Mouse (Mus musculus): ENCODE measurements around the gene Mtch1. TPM values are rescaled to one million over a fixed set of nuclear protein-coding genes. Genes with fewer than 3 reads are reported as not detected.

Mtch1 gene
- polyA plus RNA-seq, 1 experiment: 479 TPM

GRCm38 (mm10) chr17:29326531-29327529 lies 20.9 kb downstream of the Mtch1 start:
- no peak for DNase-seq
- Histone ChIP-seq H3K4me1 (ENCODE audit: control insufficient read depth, insufficient read depth, low read length) (peaks cover 20% of the 10 kb centered on the region), H3K27ac (ENCODE audit: insufficient read depth, low read length) (no peak overlapping the region), H3K4me3 (replicated peaks; ENCODE audit: insufficient read depth, low read depth, low read length) (no peak overlapping the region), H3K27me3 (ENCODE audit: control insufficient read depth, insufficient read depth, low read length) (no peaks in the 10 kb centered on the region; the same call in 1 of the 2 replicates)
- TF ChIP-seq CTCF (IDR thresholded peaks at IDR 0.05; ENCODE audit: borderline replicate concordance, insufficient read depth, low read depth, low read length): no peak
- TF ChIP-seq POLR2A (IDR thresholded peaks at IDR 0.05; ENCODE audit: borderline replicate concordance, insufficient read depth, low read length): no peak
- 51% methylated on average over 52 of the region's 52 CpGs for WGBS

- WGBS: 84% methylated on average over 13 of the region's 13 CpGs
- no peak for TF ChIP-seq CTCF (IDR thresholded peaks at IDR 0.05; ENCODE audit: borderline replicate concordance, insufficient read depth, low read depth, low read length)
- Histone ChIP-seq H3K27me3 (ENCODE audit: control insufficient read depth, insufficient read depth, low read length) (no peaks in the 10 kb centered on the region; the same call in 1 of the 2 replicates), H3K27ac (ENCODE audit: insufficient read depth, low read length) (no peak overlapping the region), H3K4me3 (replicated peaks; ENCODE audit: insufficient read depth, low read depth, low read length) (no peak overlapping the region), H3K4me1 (ENCODE audit: control insufficient read depth, insufficient read depth, low read length) (peaks cover 10% of the 10 kb centered on the region; the same call in 1 of the 2 replicates)
- no peak for DNase-seq
Observed at GRCm38 (mm10) chr17:29325831-29326230, 21.9 kb downstream of the Mtch1 start.

GRCm38 (mm10) chr17:29323625-29324024 lies 24.1 kb downstream of the Mtch1 start:
- no peak overlapping the region for H3K27ac ChIP-seq (ENCODE audit: insufficient read depth, low read length)
- DNase-seq: no peak
- TF ChIP-seq CTCF (IDR thresholded peaks at IDR 0.05; ENCODE audit: borderline replicate concordance, insufficient read depth, low read depth, low read length) (no peak), POLR2A (IDR thresholded peaks at IDR 0.05; ENCODE audit: borderline replicate concordance, insufficient read depth, low read length) (no peak)
- H3K4me1 ChIP-seq (ENCODE audit: control insufficient read depth, insufficient read depth, low read length): no peaks in the 10 kb centered on the region
- 94% methylated on average over 3 of the region's 3 CpGs for WGBS
- no peaks in the 10 kb centered on the region; the same call in 1 of the 2 replicates for H3K27me3 ChIP-seq (ENCODE audit: control insufficient read depth, insufficient read depth, low read length)
- no peak overlapping the region for H3K4me3 ChIP-seq (replicated peaks; ENCODE audit: insufficient read depth, low read depth, low read length)

DNA sequence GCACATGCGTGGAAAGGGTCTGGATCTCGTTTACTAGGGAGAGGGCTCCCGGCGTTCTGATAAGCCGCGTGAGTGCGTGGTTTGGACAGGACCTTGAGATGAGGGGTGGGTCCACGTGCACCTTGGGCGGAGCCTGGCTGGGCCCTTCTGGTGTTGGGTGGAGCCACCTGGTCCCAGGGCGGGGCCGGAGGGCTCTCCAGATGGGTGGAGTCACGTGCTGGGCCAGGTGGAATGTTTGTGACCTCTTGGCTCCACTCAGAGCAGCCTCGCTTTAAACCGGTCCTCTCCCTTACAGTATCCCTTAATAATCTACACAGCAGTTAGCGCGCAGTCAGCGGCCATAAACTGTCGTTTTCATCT lies 25.2 kb downstream of the Mtch1 start:
- TF ChIP-seq POLR2A (IDR thresholded peaks at IDR 0.05; ENCODE audit: borderline replicate concordance, insufficient read depth, low read length) (no peak), CTCF (IDR thresholded peaks at IDR 0.05; ENCODE audit: borderline replicate concordance, insufficient read depth, low read depth, low read length) (no peak)
- no peak overlapping the region for H3K27ac ChIP-seq (ENCODE audit: insufficient read depth, low read length)

GRCm38 (mm10) chr17:29321765-29322602 lies 25.8 kb downstream of the Mtch1 start:
- H3K27ac ChIP-seq (ENCODE audit: insufficient read depth, low read length): no peak overlapping the region
- TF ChIP-seq POLR2A (IDR thresholded peaks at IDR 0.05; ENCODE audit: borderline replicate concordance, insufficient read depth, low read length): no peak
- TF ChIP-seq CTCF (IDR thresholded peaks at IDR 0.05; ENCODE audit: borderline replicate concordance, insufficient read depth, low read depth, low read length): no peak
- no peaks in the 10 kb centered on the region; the same call in 1 of the 2 replicates for H3K27me3 ChIP-seq (ENCODE audit: control insufficient read depth, insufficient read depth, low read length)
- 57% methylated on average over 41 of the region's 41 CpGs for WGBS
- no peaks in the 10 kb centered on the region for H3K4me1 ChIP-seq (ENCODE audit: control insufficient read depth, insufficient read depth, low read length)
- H3K4me3 ChIP-seq (replicated peaks; ENCODE audit: insufficient read depth, low read depth, low read length): no peak overlapping the region
- DNase-seq: no peak

More for the DNA sequence above, 25.2 kb downstream of the Mtch1 start:
- 65% methylated on average over 18 of the region's 18 CpGs for WGBS
- Histone ChIP-seq H3K4me1 (ENCODE audit: control insufficient read depth, insufficient read depth, low read length) (no peaks in the 10 kb centered on the region), H3K4me3 (replicated peaks; ENCODE audit: insufficient read depth, low read depth, low read length) (no peak overlapping the region), H3K27me3 (ENCODE audit: control insufficient read depth, insufficient read depth, low read length) (no peaks in the 10 kb centered on the region; the same call in 1 of the 2 replicates)
- DNase-seq: no peak

GRCm38 (mm10) chr17:29319881-29320639 lies 27.7 kb downstream of the Mtch1 start:
- no peaks in the 10 kb centered on the region for H3K27me3 ChIP-seq (ENCODE audit: control insufficient read depth, insufficient read depth, low read length)
- no peak overlapping the region for H3K4me3 ChIP-seq (replicated peaks; ENCODE audit: insufficient read depth, low read depth, low read length)
- no peak for TF ChIP-seq CTCF (IDR thresholded peaks at IDR 0.05; ENCODE audit: borderline replicate concordance, insufficient read depth, low read depth, low read length)
- no peak for TF ChIP-seq POLR2A (IDR thresholded peaks at IDR 0.05; ENCODE audit: borderline replicate concordance, insufficient read depth, low read length)
- H3K4me1 ChIP-seq (ENCODE audit: control insufficient read depth, insufficient read depth, low read length): no peaks in the 10 kb centered on the region
- 81% methylated on average over 8 of the region's 8 CpGs for WGBS
- DNase-seq: no peak
- no peak overlapping the region for H3K27ac ChIP-seq (ENCODE audit: insufficient read depth, low read length)

DNA sequence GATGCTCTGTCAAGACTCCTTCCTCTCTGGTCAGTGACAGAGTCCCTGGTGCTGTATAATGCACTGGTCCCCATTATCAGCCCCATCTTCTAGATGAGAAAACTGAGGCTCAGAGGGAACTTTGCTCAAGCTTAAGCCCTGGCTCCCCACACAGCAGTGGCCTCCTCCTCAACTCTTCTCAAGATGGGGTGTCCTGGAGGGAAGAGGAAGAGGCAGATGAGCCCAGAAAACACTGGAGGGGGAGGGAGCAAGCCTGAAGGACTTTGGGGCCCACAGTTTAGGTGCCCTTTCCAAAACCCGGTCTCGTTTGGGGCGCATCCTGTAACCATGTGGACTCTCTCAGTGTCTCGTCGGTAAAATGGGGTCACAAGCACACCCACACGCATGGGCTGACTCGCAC lies 28.3 kb downstream of the Mtch1 start:
- TF ChIP-seq POLR2A (IDR thresholded peaks at IDR 0.05; ENCODE audit: borderline replicate concordance, insufficient read depth, low read length) (no peak), CTCF (IDR thresholded peaks at IDR 0.05; ENCODE audit: borderline replicate concordance, insufficient read depth, low read depth, low read length) (no peak)
- WGBS: 94% methylated on average over 7 of the region's 7 CpGs
- H3K27me3 ChIP-seq (ENCODE audit: control insufficient read depth, insufficient read depth, low read length): no peaks in the 10 kb centered on the region
- no peak overlapping the region for H3K4me3 ChIP-seq (replicated peaks; ENCODE audit: insufficient read depth, low read depth, low read length)
- H3K27ac ChIP-seq (ENCODE audit: insufficient read depth, low read length): no peak overlapping the region
- DNase-seq: no peak
- no peaks in the 10 kb centered on the region for H3K4me1 ChIP-seq (ENCODE audit: control insufficient read depth, insufficient read depth, low read length)

Measured in cerebellum, adult 2 months (tissue).